Mouse (Mus musculus) spleen, adult 2 months (tissue): ENCODE data around the gene Mettl7b.

ENCODE experiments used
- CTCF ChIP-seq: fragments of 200-500 bp; IDR thresholded peaks from 2 replicates; pipeline ENCODE4 v1.5.1; 2011; ENCODE audit warnings: mild to moderate bottlenecking, inconsistent platforms; ENCODE audit not compliant: insufficient read depth, insufficient read length, insufficient replicate concordance; ENCODE audit errors: extremely low read depth
- POLR2A ChIP-seq: fragments of 200-500 bp; IDR thresholded peaks from 2 replicates; pipeline ENCODE4 v1.6.1; 2011; ENCODE audit warnings: low read depth, low read length, inconsistent platforms

DNA sequence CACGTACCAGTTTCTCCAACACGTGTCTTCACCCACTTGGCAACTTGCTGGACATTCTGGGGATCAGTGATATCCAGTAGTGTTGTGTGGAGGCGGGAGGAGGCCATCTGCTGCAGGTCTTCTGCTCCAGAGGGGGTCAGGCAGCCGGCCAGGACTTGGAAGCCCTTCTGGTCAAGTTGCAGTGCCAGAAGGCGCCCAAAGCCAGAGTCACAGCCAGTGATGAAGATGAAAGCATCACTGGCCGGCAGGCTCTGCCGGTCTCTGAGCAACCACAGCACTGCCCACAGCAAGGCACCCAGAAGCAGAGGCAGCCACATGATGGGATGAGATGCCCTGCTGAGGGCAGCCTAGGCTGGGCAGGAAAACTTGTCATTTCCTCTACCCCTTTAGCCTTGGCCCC is 42.5 kb downstream of the Mettl7b start:
- TF ChIP-seq CTCF (no peak), POLR2A (no peak)
